Mouse (Mus musculus) heart, postnatal 25 days (tissue): Measurements from ENCODE around the gene Hmox2. TPM values are rescaled to one million over a fixed set of nuclear protein-coding genes. Genes with fewer than 3 reads are reported as not detected.
"Not testable (repeated sequence)": the region's sequence is repeated elsewhere in the genome, so short reads cannot be mapped to it uniquely, and the experiment has no call there.

Source experiments
- DNase-seq: peaks from one replicate; pipeline ENCODE4 v3.0.0; 2022; ENCODE audit warnings: low spot score
- intact Hi-C: fragments of 180-260 bp; cut with DNase I; formaldehyde crosslinking; loops from one replicate; pipeline ENCODE4 v1.15.1; 2025
- total RNA-seq, 2 experiments: library from RNA; stranded (reverse); gene quantifications; 2 replicates each; pipeline ENCODE4 v1.2.3; 2021

The Hmox2 gene
- 10 to 100 TPM; 73.5 to 75.5 TPM for total RNA-seq

DNA sequence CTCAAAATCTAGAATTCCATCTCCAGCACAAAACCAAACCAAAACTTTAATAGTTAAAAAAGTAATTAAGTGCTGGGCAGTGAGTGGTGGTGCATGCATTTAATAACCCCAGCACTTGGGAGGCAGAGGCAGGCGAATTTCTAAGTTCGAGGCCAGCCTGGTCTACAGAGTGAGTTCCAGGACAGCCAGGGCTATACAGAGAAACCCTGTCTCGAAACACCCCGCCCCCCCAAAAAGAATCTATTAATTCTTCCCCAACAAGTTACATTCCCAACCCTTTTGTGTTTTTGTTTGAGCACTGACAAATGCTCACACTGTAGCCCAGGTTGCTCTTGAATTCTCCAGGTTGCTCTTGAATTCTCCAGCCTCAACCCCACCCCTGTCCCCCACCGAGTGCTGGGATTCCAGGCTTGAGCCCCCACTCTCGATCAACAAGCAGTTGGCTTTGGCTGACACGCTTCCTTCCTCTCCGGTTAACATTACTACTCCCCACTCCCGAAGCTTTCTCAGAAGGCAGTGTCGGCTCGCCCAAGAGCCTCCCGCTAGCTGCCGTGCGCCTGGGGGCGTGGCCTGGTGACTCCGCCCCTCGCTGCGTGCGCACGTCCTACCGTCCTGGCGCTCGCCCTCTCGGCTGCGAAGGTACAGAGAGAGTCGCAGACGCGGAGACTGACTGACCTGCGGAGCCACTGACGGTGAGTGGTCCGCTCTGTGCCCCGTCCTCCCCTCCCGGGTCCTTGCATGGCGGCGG is at the start of gene Hmox2:
TSS of gene Hmox2 (plus strand) at position 582 of the 748 bp plus-strand sequence.
- DNase-seq = peak; percentile 92
- intact Hi-C loops = no loop called here

DNA sequence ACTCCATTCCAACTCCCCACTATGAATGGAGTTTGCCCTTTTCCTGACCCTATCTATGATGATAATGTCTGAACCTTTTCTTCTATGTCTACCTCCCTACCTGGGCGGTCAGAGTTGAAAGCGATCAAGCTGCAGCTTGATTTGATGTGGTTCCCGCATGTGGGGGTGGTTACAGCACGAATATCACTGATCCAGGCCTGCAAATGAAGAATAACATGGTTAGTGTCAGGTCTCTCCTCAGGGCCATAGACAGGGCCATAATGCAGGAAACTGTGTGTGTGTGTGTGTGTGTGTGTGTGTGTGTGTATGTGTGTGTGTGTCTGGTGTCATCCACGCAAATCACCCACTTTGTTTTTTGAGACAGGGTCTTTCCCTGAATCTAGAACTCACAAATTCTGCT is 49.3 kb upstream of the Hmox2 start:
- intact Hi-C loops = loop anchor here (5.0 to 10.0 kb wide), 2 partner anchors 110 to 468 kb away; partner anchors contain the start of gene Sec14l5
- DNase-seq = no peak

GRCm38 (mm10) chr16:4678080-4678479 is 48.1 kb upstream of the Hmox2 start:
- intact Hi-C loops = loop anchor here (5.0 to 10.0 kb wide), 2 partner anchors 109 to 467 kb away; partner anchors contain the start of gene Sec14l5
- no peak for DNase-seq

- intact Hi-C loops = loop anchor here (5.0 to 10.0 kb wide), 2 partner anchors 108 to 465 kb away; partner anchors contain the start of gene Sec14l5
- DNase-seq = peak; percentile 88
Observed at GRCm38 (mm10) chr16:4679121-4680018, 46.8 kb upstream of the Hmox2 start, which contains the start of gene Coro7. TSS of gene Coro7 (minus strand) at chr16:4679777.

DNA sequence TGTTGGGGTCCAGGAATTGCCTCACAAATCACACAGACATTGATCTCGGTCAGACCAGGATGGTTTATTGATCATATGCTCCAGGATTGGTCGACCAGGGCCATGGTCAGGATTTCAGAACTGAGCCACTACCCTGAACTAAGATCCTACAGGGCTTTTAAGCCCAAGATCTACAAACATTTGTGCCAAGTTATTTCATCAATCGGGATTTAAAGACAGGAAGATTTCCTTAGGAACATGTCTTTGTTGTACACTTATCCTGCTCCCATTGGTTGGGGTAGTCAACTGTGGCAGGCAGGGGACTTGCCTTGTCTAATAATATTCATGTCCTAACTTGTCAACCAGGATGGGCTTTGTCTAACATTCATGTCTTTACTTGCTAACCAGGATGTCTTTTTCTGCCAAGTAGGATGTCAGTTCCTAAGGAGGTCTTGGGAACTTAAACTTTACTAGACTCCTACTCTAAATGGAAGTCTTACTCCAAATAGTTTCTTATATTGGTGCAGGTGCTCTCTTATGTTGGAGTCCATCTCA is 45.2 kb upstream of the Hmox2 start:
- intact Hi-C loops, DNase-seq: not testable (repeated sequence)

DNA sequence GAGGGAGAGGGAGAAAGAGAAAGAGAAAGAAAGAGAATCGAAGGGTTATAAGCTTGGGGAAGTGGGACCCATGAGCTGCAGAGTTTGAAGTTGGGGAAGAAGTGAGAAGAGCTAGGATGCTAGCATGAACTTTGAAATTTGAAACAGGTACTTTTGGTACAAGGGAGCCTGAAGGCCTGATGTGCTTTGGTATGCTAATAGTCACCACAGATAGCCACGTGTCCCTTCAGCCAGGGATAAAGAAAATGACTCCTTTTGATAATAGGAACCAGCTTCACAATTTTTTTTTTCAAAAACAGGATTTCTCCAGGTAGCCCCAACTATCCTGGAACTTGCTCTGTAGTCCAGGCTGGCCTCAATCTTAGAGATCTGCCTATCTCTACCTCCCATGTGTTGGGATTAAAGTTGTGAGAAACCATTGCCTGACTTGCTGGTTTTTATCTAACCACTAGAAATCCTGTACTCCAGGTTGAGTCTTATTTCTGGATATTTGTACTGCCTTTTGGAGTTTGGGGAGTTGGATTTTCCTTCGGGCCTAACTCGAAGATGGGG is 43.5 kb upstream of the Hmox2 start:
- no peak for DNase-seq
- intact Hi-C loops = no loop called here

DNA sequence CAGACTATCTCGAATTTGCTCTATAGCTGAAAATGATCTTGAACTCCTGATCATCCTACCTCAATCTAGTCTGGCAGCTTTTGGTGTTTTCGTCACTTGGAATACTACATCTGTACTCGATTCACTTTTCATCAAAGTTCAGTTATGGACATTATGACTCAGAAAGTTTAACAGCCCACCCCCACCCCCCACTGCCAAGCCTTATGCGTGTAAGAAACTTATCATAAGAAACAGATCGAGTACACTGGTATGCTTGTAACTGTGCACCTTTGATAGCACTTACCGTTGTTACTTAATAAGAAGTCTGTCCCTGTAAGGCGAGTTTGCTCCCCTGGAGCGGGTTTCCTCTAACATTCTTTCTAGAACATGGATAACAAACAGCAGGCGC is 43.0 kb upstream of the Hmox2 start:
- no peak for DNase-seq
- intact Hi-C loops = no loop called here

DNA sequence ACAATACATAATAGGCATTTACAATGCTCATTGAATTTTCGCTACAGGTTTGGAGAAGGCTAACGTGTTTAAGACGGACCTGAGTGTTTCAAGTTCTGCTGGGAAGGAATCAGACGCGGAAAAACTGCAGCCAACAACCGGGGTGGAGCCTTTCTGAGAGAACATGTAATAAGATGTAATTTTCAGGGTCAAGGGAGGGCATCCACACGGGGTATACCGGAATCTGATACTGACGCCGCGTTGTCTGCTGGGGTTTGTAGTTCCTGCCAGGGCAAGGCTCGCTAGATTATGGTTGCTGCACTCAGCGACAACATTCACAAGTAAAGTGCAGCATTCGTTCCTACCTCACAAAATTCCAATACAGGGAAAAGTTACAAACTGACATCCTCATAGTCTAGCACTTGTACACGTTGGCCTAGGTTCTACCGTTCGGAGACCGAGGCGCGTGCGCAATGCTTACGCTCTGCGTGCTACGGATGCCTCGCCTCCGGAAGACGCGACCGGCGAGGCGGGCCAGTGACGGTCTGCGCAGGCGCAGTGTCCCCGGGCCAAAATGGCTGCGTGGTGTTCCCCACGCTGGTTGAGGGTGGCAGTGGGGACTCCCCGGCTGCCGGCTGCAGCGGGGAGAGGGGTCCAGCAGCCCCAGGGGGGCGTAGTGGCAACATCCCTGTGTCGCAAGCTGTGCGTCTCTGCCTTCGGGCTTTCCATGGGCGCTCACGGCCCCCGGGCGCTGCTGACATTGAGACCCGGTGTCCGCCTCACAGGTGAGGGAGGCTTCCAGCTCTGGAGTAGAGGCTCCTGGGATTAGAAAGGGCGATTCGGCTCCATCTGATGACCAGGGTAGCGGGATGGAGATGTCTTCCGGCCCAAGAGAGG is 42.3 kb upstream of the Hmox2 start:
- peak; percentile 90 for DNase-seq
- intact Hi-C loops = loop anchor here (2.0 kb wide), 1 partner anchor 107 kb away; the partner anchor contains the start of gene Cdip1

DNA sequence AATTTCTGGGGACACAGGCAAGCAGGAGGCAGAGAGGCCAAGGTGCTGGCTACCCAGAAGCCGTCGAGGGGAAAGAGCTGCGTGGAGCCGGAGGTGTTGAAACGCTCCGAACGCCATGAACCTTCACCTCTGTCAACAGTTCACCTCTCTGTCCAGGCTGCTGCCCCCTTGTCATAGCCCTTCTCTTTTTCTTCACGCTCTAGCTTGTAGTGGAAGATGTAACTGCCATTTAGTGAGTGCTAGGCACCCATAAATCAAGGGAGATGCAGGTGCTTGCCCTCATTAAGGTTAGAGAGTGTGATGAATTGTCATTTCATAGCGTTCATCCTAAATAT is 41.7 kb upstream of the Hmox2 start:
- intact Hi-C loops = loop anchor here (2.0 kb wide), 1 partner anchor 106 kb away; the partner anchor contains the start of gene Cdip1
- no peak for DNase-seq

- intact Hi-C loops = loop anchor here (5.0 kb wide), 1 partner anchor 223 kb away; no protein-coding TSS in a partner anchor
- DNase-seq = not testable (repeated sequence)
Observed at GRCm38 (mm10) chr16:4689371-4689770, 36.8 kb upstream of the Hmox2 start.

GRCm38 (mm10) chr16:4701211-4701610 is 24.9 kb upstream of the Hmox2 start:
- intact Hi-C loops = loop anchor here (5.0 kb wide), 1 partner anchor 161 kb away; no protein-coding TSS in a partner anchor
- no peak for DNase-seq

- intact Hi-C loops = loop anchor here (5.0 kb wide), 1 partner anchor 160 kb away; no protein-coding TSS in a partner anchor
- DNase-seq = no peak
Observed at GRCm38 (mm10) chr16:4702646-4703045, 23.5 kb upstream of the Hmox2 start.

- no peak for DNase-seq
- intact Hi-C loops = no loop called here
Observed at GRCm38 (mm10) chr16:4705541-4705940, 20.6 kb upstream of the Hmox2 start.

DNA sequence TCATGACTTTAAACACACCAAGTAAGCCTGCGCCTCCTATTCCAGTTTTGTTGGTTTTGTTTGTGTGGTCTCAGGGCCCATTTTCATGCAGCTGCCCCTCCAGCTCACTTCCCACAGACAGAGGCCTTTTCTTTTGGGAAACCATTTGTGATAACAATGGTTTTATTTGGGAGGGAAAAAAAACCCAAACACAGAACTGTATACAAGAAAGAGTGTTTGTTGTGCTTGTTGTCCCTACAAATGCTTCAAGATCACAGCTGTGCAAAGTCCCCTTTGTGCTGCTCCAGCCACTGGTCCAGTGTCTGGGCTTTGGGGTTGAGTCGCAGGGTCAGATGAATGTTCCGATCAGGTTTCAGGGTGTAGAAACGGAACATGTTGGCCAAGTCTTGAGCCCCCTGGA is 15.0 kb upstream of the Hmox2 start:
- no peak for DNase-seq
- intact Hi-C loops = no loop called here

DNA sequence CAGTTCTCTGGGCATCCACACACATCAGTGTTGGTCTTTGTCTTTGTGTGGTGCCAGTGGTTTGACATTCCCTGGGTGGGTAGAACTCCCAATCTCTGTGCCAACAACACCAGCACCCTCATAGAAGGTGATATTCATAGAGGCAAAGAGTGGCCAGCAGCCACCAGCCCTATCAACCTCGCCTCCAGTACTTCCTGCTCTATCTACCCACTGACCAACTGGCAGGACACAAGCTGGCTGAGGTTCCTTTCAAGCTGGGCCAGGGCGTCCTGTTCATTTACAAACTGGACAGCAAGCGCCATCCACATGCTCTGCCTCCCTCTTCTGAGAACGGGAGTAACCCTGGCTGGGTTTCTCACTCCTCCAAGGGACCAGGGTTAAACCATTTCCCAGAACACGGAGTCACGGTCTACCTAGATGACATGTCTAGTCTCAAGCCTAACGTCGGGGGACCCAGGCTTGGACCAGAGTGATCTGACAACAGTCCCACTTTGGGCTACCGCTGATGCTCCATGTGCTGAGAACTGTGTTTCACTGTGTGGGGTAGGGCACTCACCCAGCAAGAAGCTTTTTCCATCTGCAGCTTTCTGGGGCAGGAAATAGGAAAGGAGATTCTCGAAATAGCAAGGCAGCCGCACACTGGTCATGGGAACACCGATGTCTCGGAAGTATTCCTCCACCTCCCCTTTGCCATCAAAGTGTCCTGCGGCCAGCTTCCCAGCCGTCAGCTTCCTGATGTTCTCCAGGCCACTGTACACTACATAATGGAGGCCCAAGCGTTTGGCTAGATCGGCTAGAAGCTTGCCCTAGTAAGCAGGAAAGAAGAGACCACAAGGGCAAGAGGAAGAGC is 12.1 kb upstream of the Hmox2 start:
- peak; percentile 16 for DNase-seq
- intact Hi-C loops = no loop called here

GRCm38 (mm10) chr16:4717866-4718265 is 8.3 kb upstream of the Hmox2 start:
- DNase-seq = no peak
- intact Hi-C loops = loop anchor here (5.0 kb wide), 1 partner anchor 69 kb away; no protein-coding TSS in a partner anchor

- DNase-seq = no peak
- intact Hi-C loops = loop anchor here (5.0 kb wide), 1 partner anchor 68 kb away; no protein-coding TSS in a partner anchor
Observed at GRCm38 (mm10) chr16:4718753-4719518, 7.2 kb upstream of the Hmox2 start, which contains the start of gene Nmral1. TSS of gene Nmral1 (minus strand) at chr16:4719356.
